Mouse (Mus musculus): ENCODE results near the gene Igsf8.

GRCm38 (mm10) chr1:172240945-172241708 lies 20.3 kb upstream of the Igsf8 start:
- TF ChIP-seq CTCF (IDR thresholded peaks at IDR 0.05; ENCODE audit: control insufficient read depth, insufficient read depth, insufficient read length) (no peak), MAX (IDR thresholded peaks at IDR 0.05) (no peak), MYOD1 (IDR thresholded peaks at IDR 0.05; ENCODE audit: control insufficient read depth, insufficient read length, low read depth) (no peak), USF1 (IDR thresholded peaks at IDR 0.05; ENCODE audit: low read depth) (no peak), MYOG (IDR thresholded peaks at IDR 0.05; ENCODE audit: control insufficient read depth, extremely low read depth, insufficient read length) (no peak)

Data from C2C12 (cell line).